ENCODE assay signal across 24 mouse cellular contexts in the genomic region with DNA sequence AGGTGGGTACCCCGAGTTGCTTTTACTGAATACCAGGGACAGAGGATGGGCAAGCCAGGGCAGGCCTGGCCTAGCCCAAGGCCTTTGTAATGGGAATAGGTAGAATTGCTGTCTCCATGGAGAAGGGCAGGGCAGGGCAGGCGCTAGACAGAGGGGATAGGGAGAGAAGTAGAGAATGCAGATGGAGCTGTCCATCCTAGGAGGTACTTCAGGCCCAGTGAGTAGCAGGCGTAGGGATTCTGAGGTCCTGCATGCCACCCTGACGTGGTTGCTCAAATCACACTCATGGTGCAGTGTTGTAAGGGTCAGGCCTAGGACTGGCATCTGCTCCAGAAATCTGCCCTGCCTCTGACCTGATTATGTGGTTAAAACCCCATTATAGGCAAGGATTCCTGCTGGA. TPM values are rescaled to one million over a fixed set of nuclear protein-coding genes. Genes with fewer than 3 reads are reported as not detected.
DNase-seq lines count a peak whose midpoint lies in the region; ATAC-seq lines count a peak whose summit lies in the region.
"Had no signal": no experiment of that assay in that cellular context is flagged by ENCODE, and none has a peak within 500 bp of the region (broad histone marks: within the 10 kb centered on the region; RNA-seq: fewer than 3 reads in every experiment).

No protein-coding gene starts in this region.

- H3K4me3 ChIP-seq in liver, embryonic 13.5 days (replicated peaks): no peak overlapping the region
- no peak overlapping the region for H3K4me3 ChIP-seq in liver, embryonic 11.5 days (ENCODE audit: low read depth, low read length)
- H3K4me3 ChIP-seq in liver, embryonic 16.5 days (ENCODE audit: low read depth, low read length): no peak overlapping the region
- H3K4me3 ChIP-seq: heart, adult 2 months; limb, embryonic 13.5 days; neural tube, embryonic 15.5 days; stomach, embryonic 15.5 days had no signal

- ATAC-seq in liver, embryonic 13.5 days (ENCODE audit: low read depth): no peak
- ATAC-seq in liver, embryonic 11.5 days (replicated peaks; ENCODE audit: low FRiP score): no peak
- ATAC-seq in liver, embryonic 16.5 days (ENCODE audit: low read depth): no peak
- ATAC-seq: forebrain, embryonic 14.5 days; intestine, embryonic 16.5 days; midbrain, embryonic 16.5 days had no signal

- H3K9ac ChIP-seq in liver, embryonic 13.5 days: peak overlapping the region; percentile 68
- H3K9ac ChIP-seq in liver, embryonic 11.5 days (ENCODE audit: low read depth, low read length): no peak overlapping the region
- H3K9ac ChIP-seq in liver, embryonic 16.5 days (ENCODE audit: low read depth, low read length): peak overlapping the region; percentile 3
- H3K9ac ChIP-seq: limb, embryonic 13.5 days; lung, embryonic 14.5 days; neural tube, embryonic 15.5 days; stomach, embryonic 15.5 days had no signal

- H3K27me3 ChIP-seq in liver, embryonic 13.5 days: peaks cover 8% of the 10 kb centered on the region
- H3K27me3 ChIP-seq in liver, embryonic 11.5 days (replicated peaks; ENCODE audit: control insufficient read depth, insufficient read depth, low read length): peaks cover 6% of the 10 kb centered on the region; the same call in 1 of the 2 replicates
- H3K27me3 ChIP-seq in liver, embryonic 16.5 days (ENCODE audit: control insufficient read depth, insufficient read depth, low read depth, low read length): no peaks in the 10 kb centered on the region; the same call in 1 of the 2 replicates
- H3K27me3 ChIP-seq: limb, embryonic 13.5 days; stomach, embryonic 15.5 days had no signal

- H3K27ac ChIP-seq in liver, embryonic 13.5 days: peak overlapping the region; percentile 98
- H3K27ac ChIP-seq in liver, embryonic 11.5 days (ENCODE audit: low read depth, low read length): no peak overlapping the region
- H3K27ac ChIP-seq in liver, embryonic 16.5 days (ENCODE audit: low read length): peak overlapping the region; percentile 91
- H3K27ac ChIP-seq: limb, embryonic 13.5 days; neural tube, embryonic 15.5 days; stomach, embryonic 15.5 days had no signal

- DNase-seq in heart, adult 11 months: peak; percentile 82
- no peak for DNase-seq in heart, adult 9 months (ENCODE audit: low spot score in 2 of 2)
- no peak for DNase-seq in liver, embryonic 13.5 days
- no peak for DNase-seq in liver, embryonic 11.5 days (ENCODE audit: low spot score)
- peak; percentile 51 for DNase-seq in ES-CJ7 (ENCODE audit: low read depth, low spot score)
- DNase-seq in adrenal gland, postnatal 36 days: no peak
- DNase-seq: B cell, adult 2 months; cerebellum, adult 11 months; embryo, embryonic 11 days; gastrocnemius, postnatal 14 days; heart, adult 2 months; heart, postnatal 4 days; kidney, adult 9 months; kidney, postnatal 25 days; lung, embryonic 14.5 days; right cerebral cortex, adult 18-20 months; thymus, postnatal 25 days had no signal

- no peaks in the 10 kb centered on the region for H3K36me3 ChIP-seq in liver, embryonic 13.5 days
- H3K36me3 ChIP-seq in liver, embryonic 11.5 days (ENCODE audit: control insufficient read depth, insufficient read depth, low read length): no peaks in the 10 kb centered on the region
- no peaks in the 10 kb centered on the region for H3K36me3 ChIP-seq in liver, embryonic 16.5 days (ENCODE audit: control insufficient read depth, insufficient read depth)
- H3K36me3 ChIP-seq: limb, embryonic 13.5 days; neural tube, embryonic 15.5 days; stomach, embryonic 15.5 days had no signal

- 67% methylated on average over 4 of the region's 4 CpGs for WGBS in liver, embryonic 13.5 days (ENCODE audit: insufficient replicate concordance)
- 71% methylated on average over 4 of the region's 4 CpGs for WGBS in liver, embryonic 11.5 days
- WGBS in liver, embryonic 16.5 days (ENCODE audit: insufficient replicate concordance): 74% methylated on average over 4 of the region's 4 CpGs

- H3K4me2 ChIP-seq in liver, embryonic 13.5 days: peak overlapping the region; percentile 75
- no peak overlapping the region for H3K4me2 ChIP-seq in liver, embryonic 11.5 days
- no peak overlapping the region for H3K4me2 ChIP-seq in liver, embryonic 16.5 days (ENCODE audit: low read depth, low read length)
- H3K4me2 ChIP-seq: limb, embryonic 13.5 days; lung, embryonic 14.5 days; neural tube, embryonic 15.5 days; stomach, embryonic 15.5 days had no signal

- peaks cover 90% of the 10 kb centered on the region for H3K4me1 ChIP-seq in liver, embryonic 13.5 days (replicated peaks)
- peaks cover 39% of the 10 kb centered on the region for H3K4me1 ChIP-seq in liver, embryonic 11.5 days (replicated peaks; ENCODE audit: control insufficient read depth, insufficient read depth, low read length)
- H3K4me1 ChIP-seq in liver, embryonic 16.5 days (ENCODE audit: control insufficient read depth, low read depth, low read length): peaks cover 61% of the 10 kb centered on the region
- H3K4me1 ChIP-seq: limb, embryonic 13.5 days; neural tube, embryonic 15.5 days had no signal

- H3K9me3 ChIP-seq in liver, embryonic 13.5 days (replicated peaks): no peaks in the 10 kb centered on the region
- H3K9me3 ChIP-seq in liver, embryonic 11.5 days (ENCODE audit: control insufficient read depth, low read length): no peaks in the 10 kb centered on the region
- H3K9me3 ChIP-seq in liver, embryonic 16.5 days (replicated peaks; ENCODE audit: control insufficient read depth, low read length): no peaks in the 10 kb centered on the region
- H3K9me3 ChIP-seq: limb, embryonic 13.5 days; neural tube, embryonic 15.5 days; stomach, embryonic 15.5 days had no signal

RNA-seq across cellular contexts. Expression of a gene that starts 10.7 kb away (rescaled TPM):
- polyA plus RNA-seq in liver, embryonic 13.5 days (2015; fragmentation: Nextera tagmentation; extraction: Ambion mirVana): 15.5 and 16.7 TPM in 2 replicates
- polyA plus RNA-seq in liver, embryonic 11.5 days (2014; fragmentation: Nextera tagmentation; extraction: Ambion mirVana): 29.1 and 30.0 TPM in 2 replicates
- 11.3 and 12.6 TPM in 2 replicates for polyA plus RNA-seq in liver, embryonic 16.5 days (2015; fragmentation: Nextera tagmentation; extraction: Ambion mirVana)
- total RNA-seq in adrenal gland, postnatal 36 days (2021): 10 to 100 TPM; 31.7 to 32.5 TPM

RNA-seq across cellular contexts. Expression of a gene that starts 41.9 kb away (rescaled TPM):
- polyA plus RNA-seq in liver, embryonic 13.5 days (2015; fragmentation: Nextera tagmentation; extraction: Ambion mirVana): 21.9 and 25.3 TPM in 2 replicates
- polyA plus RNA-seq in liver, embryonic 11.5 days (2014; fragmentation: Nextera tagmentation; extraction: Ambion mirVana): 19.3 TPM in 2 replicates
- polyA plus RNA-seq in liver, embryonic 16.5 days (2015; fragmentation: Nextera tagmentation; extraction: Ambion mirVana): 22.6 and 23.2 TPM in 2 replicates
- 10 to 100 TPM; 56.4 to 66.5 TPM for total RNA-seq in adrenal gland, postnatal 36 days (2021)

RNA-seq across cellular contexts. Expression of a gene that starts 58.8 kb away (rescaled TPM):
- 184 and 217 TPM in 2 replicates for polyA plus RNA-seq in liver, embryonic 13.5 days (2015; fragmentation: Nextera tagmentation; extraction: Ambion mirVana)
- polyA plus RNA-seq in liver, embryonic 11.5 days (2014; fragmentation: Nextera tagmentation; extraction: Ambion mirVana): 366 and 368 TPM in 2 replicates
- 106 and 110 TPM in 2 replicates for polyA plus RNA-seq in liver, embryonic 16.5 days (2015; fragmentation: Nextera tagmentation; extraction: Ambion mirVana)
- total RNA-seq in adrenal gland, postnatal 36 days (2021): 100 to 1,000 TPM; 671 to 795 TPM

Comparison
In these comparisons a context has a peak if more than half of its experiments do, and no peak if none do; other contexts are left out.
1. DNase-seq: peak in heart, adult 11 months (single experiment) and ES-CJ7 (single experiment); none in heart, adult 9 months (0 of 2), liver, embryonic 13.5 days (single experiment), liver, embryonic 11.5 days (single experiment) and adrenal gland, postnatal 36 days (0 of 2).